Mouse (Mus musculus): Measurements from ENCODE around the gene Gpr101. TPM values are rescaled to one million over a fixed set of nuclear protein-coding genes. Genes with fewer than 3 reads are reported as not detected.

Gene Gpr101
- not detected in 2 replicates for polyA plus RNA-seq (2015; fragmentation: Nextera tagmentation; extraction: Ambion mirVana)

- H3K4me3 ChIP-seq (ENCODE audit: low read length): no peak within 1 kb of the TSS
Observed at GRCm38 (mm10) chrX:57503634-57504033, at the start of gene Gpr101. Gpr101 (minus strand) TSS chrX:57503757.

GRCm38 (mm10) chrX:57521117-57522095 lies 17.8 kb upstream of the Gpr101 start:
- no peak overlapping the region for H3K9ac ChIP-seq (ENCODE audit: low read depth, low read length)
- no peak overlapping the region for H3K27ac ChIP-seq (ENCODE audit: low read length)
- no peaks in the 10 kb centered on the region for H3K9me3 ChIP-seq (ENCODE audit: control insufficient read depth, low read length)
- WGBS: 38% methylated on average over 28 of the region's 28 CpGs
- H3K4me2 ChIP-seq (ENCODE audit: low read depth, low read length): no peak overlapping the region
- H3K36me3 ChIP-seq (ENCODE audit: control insufficient read depth, insufficient read depth, low read length): no peaks in the 10 kb centered on the region
- H3K4me3 ChIP-seq (ENCODE audit: low read length): no peak overlapping the region
- no peak for ATAC-seq
- no peaks in the 10 kb centered on the region for H3K27me3 ChIP-seq (replicated peaks; ENCODE audit: control insufficient read depth, insufficient read depth, low read length)
- no peaks in the 10 kb centered on the region for H3K4me1 ChIP-seq (ENCODE audit: control insufficient read depth, insufficient read depth, low read length)

More at GRCm38 (mm10) chrX:57503634-57504033, at the start of gene Gpr101:
- no peaks in the 10 kb centered on the region for H3K9me3 ChIP-seq (ENCODE audit: control insufficient read depth, low read length)
- H3K9ac ChIP-seq (ENCODE audit: low read depth, low read length): no peak within 1 kb of the TSS
- no peaks in the 10 kb centered on the region for H3K36me3 ChIP-seq (ENCODE audit: control insufficient read depth, insufficient read depth, low read length)
- H3K4me1 ChIP-seq (ENCODE audit: control insufficient read depth, insufficient read depth, low read length): no peaks in the 10 kb centered on the region
- H3K4me2 ChIP-seq (ENCODE audit: low read depth, low read length): peak within 1 kb of the TSS; percentile 35; the same call in 1 of the 2 replicates
- H3K27me3 ChIP-seq (replicated peaks; ENCODE audit: control insufficient read depth, insufficient read depth, low read length): peaks cover 20% of the 10 kb centered on the region; the same call in 1 of the 2 replicates
- ATAC-seq: no peak
- 11% methylated on average over 22 of the region's 28 CpGs for WGBS
- no peak within 1 kb of the TSS for H3K27ac ChIP-seq (ENCODE audit: low read length)

GRCm38 (mm10) chrX:57506247-57506646 lies 2.7 kb upstream of the Gpr101 start:
- no peaks in the 10 kb centered on the region for H3K36me3 ChIP-seq (ENCODE audit: control insufficient read depth, insufficient read depth, low read length)
- H3K27ac ChIP-seq (ENCODE audit: low read length): no peak overlapping the region
- no peak overlapping the region for H3K4me2 ChIP-seq (ENCODE audit: low read depth, low read length)
- 86% methylated on average over 1 of the region's 1 CpGs for WGBS
- H3K4me3 ChIP-seq (ENCODE audit: low read length): no peak overlapping the region
- H3K4me1 ChIP-seq (ENCODE audit: control insufficient read depth, insufficient read depth, low read length): no peaks in the 10 kb centered on the region
- H3K27me3 ChIP-seq (replicated peaks; ENCODE audit: control insufficient read depth, insufficient read depth, low read length): peaks cover 20% of the 10 kb centered on the region; the same call in 1 of the 2 replicates
- no peaks in the 10 kb centered on the region for H3K9me3 ChIP-seq (ENCODE audit: control insufficient read depth, low read length)
- no peak for ATAC-seq
- H3K9ac ChIP-seq (ENCODE audit: low read depth, low read length): no peak overlapping the region

Other genes starting within 250 kb of the Gpr101 start
- 3.6 and 4.0 TPM in 2 replicates for gene Arhgef6, start 165.0 kb downstream of the Gpr101 start, polyA plus RNA-seq (2015; fragmentation: Nextera tagmentation; extraction: Ambion mirVana)
- 71.2 and 71.9 TPM in 2 replicates for gene Rbmx, start 110.7 kb downstream of the Gpr101 start, polyA plus RNA-seq (2015; fragmentation: Nextera tagmentation; extraction: Ambion mirVana)
- gene Gm364, start 94.6 kb downstream of the Gpr101 start, polyA plus RNA-seq (2015; fragmentation: Nextera tagmentation; extraction: Ambion mirVana): not detected in 2 replicates